Mouse (Mus musculus) brain, embryonic 14.5 days (tissue): Measurements from ENCODE around the gene Shkbp1.

Source experiments
- CTCF ChIP-seq: fragments of 200-500 bp; IDR thresholded peaks from 2 replicates; pipeline ENCODE4 v1.5.1; 2012; ENCODE audit warnings: inconsistent platforms, mild to moderate bottlenecking, moderate library complexity, borderline replicate concordance; ENCODE audit not compliant: insufficient read depth, insufficient read length; ENCODE audit errors: extremely low read depth
- POLR2A ChIP-seq: fragments of 200-500 bp; IDR thresholded peaks from 2 replicates; pipeline ENCODE4 v1.6.1; 2012; ENCODE audit warnings: mild to moderate bottlenecking, inconsistent platforms, borderline replicate concordance; ENCODE audit not compliant: poor library complexity, insufficient read depth, insufficient read length, severe bottlenecking; ENCODE audit errors: extremely low read depth

DNA sequence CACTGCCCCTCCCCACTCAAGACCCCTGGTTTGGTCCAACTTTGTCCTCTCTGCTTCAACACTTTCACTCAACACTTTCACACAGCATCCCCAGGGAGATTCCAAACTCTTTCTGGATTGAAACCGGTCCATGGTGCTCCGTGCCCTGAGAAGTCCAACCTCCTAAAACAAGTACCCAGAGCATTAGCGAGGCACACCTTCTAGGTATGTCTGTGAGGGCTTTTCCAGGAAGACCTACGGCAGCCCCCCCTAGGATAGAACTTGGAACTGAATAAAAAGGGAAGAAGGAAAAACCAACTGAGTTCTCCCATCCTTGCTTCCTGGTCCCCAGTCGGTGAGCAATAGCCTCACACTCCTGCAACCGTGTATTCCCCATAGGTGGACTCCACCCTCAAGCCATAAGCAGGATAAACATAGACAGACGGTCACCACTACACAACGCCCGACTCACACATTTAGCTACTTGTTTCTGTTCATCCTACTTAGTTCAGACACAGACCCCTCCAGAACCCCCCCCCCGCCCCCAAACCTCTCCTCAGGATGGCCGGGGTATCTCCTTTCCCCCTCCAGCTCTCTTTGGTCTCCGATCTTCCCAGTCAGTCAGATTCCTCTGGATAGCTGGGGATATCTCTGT lies 44.1 kb downstream of the Shkbp1 start:
- no peak for TF ChIP-seq CTCF
- no peak for TF ChIP-seq POLR2A
